Mouse (Mus musculus) lung, postnatal 0 days (tissue): ENCODE data around the gene Emc6. TPM values are rescaled to one million over a fixed set of nuclear protein-coding genes. Genes with fewer than 3 reads are reported as not detected.

ENCODE experiments used
- ATAC-seq: fragments of 200-750 bp; cut with Nextera tagmentation; 2 replicates; pipeline ENCODE4 v1.8.0; 2017; ENCODE audit warnings: moderate library complexity
- DNase-seq: peaks from one replicate; pipeline ENCODE4 v3.0.0-alpha.2; 2016; ENCODE audit warnings: low spot score
- H3K27ac ChIP-seq: fragments of 300-500 bp; sonication (generic); 2 replicates; pipeline ENCODE4 v1.5.1; 2014; ENCODE audit warnings: antibody characterized with exemption, mild to moderate bottlenecking, low read length, mixed read lengths
- H3K27me3 ChIP-seq: fragments of 300-500 bp; sonication (generic); replicated peaks from 2 replicates; pipeline ENCODE4 v1.6.1; 2014; ENCODE audit warnings: low read length, mixed read lengths; ENCODE audit not compliant: insufficient read depth
- H3K36me3 ChIP-seq: fragments of 300-500 bp; sonication (generic); 2 replicates; pipeline ENCODE4 v1.6.1; 2014; ENCODE audit warnings: low read length, mixed read lengths; ENCODE audit not compliant: insufficient read depth
- H3K4me1 ChIP-seq: fragments of 300-500 bp; sonication (generic); 2 replicates; pipeline ENCODE4 v1.6.1; 2014; ENCODE audit warnings: antibody characterized with exemption, low read depth, low read length, mixed read lengths; ENCODE audit not compliant: insufficient read depth
- H3K4me2 ChIP-seq: fragments of 300-500 bp; sonication (generic); replicated peaks from 2 replicates; pipeline ENCODE4 v1.6.1; 2014; ENCODE audit warnings: low read depth, mild to moderate bottlenecking, low read length, moderate library complexity, mixed read lengths
- H3K4me3 ChIP-seq: fragments of 300-500 bp; sonication (generic); 2 replicates; pipeline ENCODE4 v1.5.1; 2014; ENCODE audit warnings: low read depth, low read length
- H3K9ac ChIP-seq: fragments of 300-500 bp; sonication (generic); replicated peaks from 2 replicates; pipeline ENCODE4 v1.6.1; 2014; ENCODE audit warnings: low read depth, mild to moderate bottlenecking
- H3K9me3 ChIP-seq: fragments of 300-500 bp; sonication (generic); 2 replicates; pipeline ENCODE4 v1.6.1; 2016; ENCODE audit warnings: low read length, mixed read lengths
- CTCF ChIP-seq: IDR thresholded peaks from 2 replicates; pipeline ENCODE4 v1.5.1; 2016; ENCODE audit warnings: antibody characterized with exemption, mild to moderate bottlenecking
- EP300 ChIP-seq: IDR thresholded peaks from 2 replicates; pipeline ENCODE4 v1.6.1; 2016; ENCODE audit warnings: antibody characterized with exemption, mild to moderate bottlenecking, control low read depth
- WGBS: fragments of 180-500 bp; shearing (Covaris S2); extraction: QIAGEN DNeasy Blood & Tissue Kit; methylation state at CpG from one replicate; pipeline ENCODE4 v1.1.7; 2014; 5-methylcytosine and 5-hydroxymethylcytosine counted together
- polyA plus RNA-seq: library from polyadenylated mRNA; unstranded; fragments of >200 nt; fragmentation: Nextera tagmentation; extraction: Ambion mirVana; gene quantifications from 2 replicates; pipeline ENCODE4 v1.2.1, GENCODE M21; 2015

The Emc6 gene
- polyA plus RNA-seq, 1 experiment from 2014 or later, result 177 TPM

DNA sequence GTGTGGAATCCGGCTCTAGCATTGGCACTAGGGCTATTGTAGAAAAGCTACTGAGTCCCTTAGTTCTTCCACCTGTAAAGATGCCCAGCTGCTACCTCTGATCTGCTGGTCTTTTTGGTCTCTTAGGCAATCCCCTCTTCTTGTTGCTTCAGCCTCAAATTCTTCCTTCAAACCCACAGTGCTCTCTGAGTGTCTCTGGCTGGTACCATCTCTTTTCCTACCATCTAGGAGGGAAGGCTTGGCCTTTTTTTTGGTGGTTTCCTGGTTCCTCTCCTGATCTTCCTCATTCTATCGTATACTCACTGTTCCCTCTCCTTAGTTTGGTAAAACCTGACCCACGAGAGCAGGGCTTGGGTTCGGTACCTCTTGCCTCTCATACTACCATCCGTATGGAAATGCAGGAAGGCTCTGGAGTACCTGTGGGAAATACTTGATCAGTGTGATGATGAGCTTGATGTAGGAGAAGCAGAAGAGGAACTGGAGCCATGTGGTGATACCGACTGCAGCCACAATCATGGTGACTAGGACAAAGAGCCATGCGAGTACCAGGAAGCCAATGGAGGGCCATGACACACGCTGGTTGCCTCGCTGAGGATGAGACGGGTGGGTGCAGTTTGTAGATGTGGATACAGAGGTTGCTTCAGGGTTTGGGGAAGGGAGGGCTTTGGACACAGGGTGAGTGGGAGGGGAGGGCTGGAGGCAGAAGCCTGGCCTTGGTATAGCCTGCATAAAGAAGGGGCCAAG is 9.2 kb upstream of the Emc6 start:
- H3K27ac ChIP-seq, result no peak overlapping the region
- DNase-seq, result no peak
- H3K36me3 ChIP-seq, result peaks cover 17% of the 10 kb centered on the region
- H3K4me1 ChIP-seq, result no peaks in the 10 kb centered on the region
- H3K9ac ChIP-seq, result no peak overlapping the region
- H3K4me2 ChIP-seq, result no peak overlapping the region
- no peaks in the 10 kb centered on the region for H3K9me3 ChIP-seq
- no peak overlapping the region for H3K4me3 ChIP-seq
- no peak for ATAC-seq
- whole genome bisulfite sequencing, result 83% methylated on average over 10 of the region's 10 CpGs
- TF ChIP-seq CTCF, result no peak
- TF ChIP-seq EP300, result no peak
- no peaks in the 10 kb centered on the region for H3K27me3 ChIP-seq

DNA sequence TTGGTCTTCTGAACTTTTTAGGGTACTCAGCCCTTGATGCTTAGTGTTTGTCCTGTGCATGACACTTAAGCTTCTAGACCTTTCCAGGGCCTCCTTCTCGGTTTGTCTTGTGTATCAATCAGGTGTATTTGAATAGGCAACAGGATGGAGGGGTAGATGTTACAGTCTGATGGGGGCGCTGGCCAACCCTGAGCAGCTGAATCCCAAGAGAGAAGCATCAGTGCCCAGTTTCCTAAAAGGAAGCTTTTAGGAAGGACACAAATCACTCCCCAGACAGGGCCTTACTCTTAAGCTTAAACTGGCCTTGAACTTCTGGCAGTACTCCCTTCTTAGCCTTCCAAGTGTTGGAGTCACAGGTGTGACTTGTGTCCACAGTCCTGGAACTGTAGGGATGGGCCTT is 1.1 kb upstream of the Emc6 start:
- peak overlapping the region; percentile 91 for H3K4me3 ChIP-seq
- H3K27me3 ChIP-seq, result no peaks in the 10 kb centered on the region
- H3K36me3 ChIP-seq, result no peaks in the 10 kb centered on the region; the same call in 1 of the 2 replicates
- peak overlapping the region; percentile 98 for H3K27ac ChIP-seq
- no peaks in the 10 kb centered on the region for H3K9me3 ChIP-seq
- no peak for ATAC-seq
- H3K9ac ChIP-seq, result peak overlapping the region; percentile 93
- peak overlapping the region; percentile 87 for H3K4me2 ChIP-seq
- H3K4me1 ChIP-seq, result peaks cover 9% of the 10 kb centered on the region; the same call in 1 of the 2 replicates
- DNase-seq, result peak; percentile 28
- no peak for TF ChIP-seq EP300
- no peak for TF ChIP-seq CTCF
- 0% methylated on average over 2 of the region's 2 CpGs for WGBS

DNA sequence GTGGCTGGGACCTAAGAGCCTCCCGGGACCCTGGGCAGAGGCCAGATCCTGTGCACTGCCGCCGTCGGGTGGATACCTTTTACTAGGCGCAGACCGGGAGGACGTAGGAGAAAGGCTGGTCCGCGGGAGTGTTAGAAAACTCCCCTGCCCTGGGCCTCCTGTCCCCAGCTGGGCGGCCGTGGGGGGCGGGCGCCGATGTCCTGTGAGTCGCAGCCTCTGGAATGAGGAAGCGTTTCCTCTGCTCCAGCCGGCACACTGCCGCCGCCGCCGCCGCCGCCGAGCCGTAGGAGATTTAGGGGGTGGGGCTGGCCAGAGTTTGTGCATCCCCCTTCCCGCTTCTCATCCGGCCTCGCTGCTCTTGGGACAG is 655 bp upstream of the Emc6 start:
- Histone ChIP-seq H3K9ac (peak overlapping the region; percentile 93), H3K4me2 (peak overlapping the region; percentile 87), H3K27me3 (no peaks in the 10 kb centered on the region), H3K9me3 (no peaks in the 10 kb centered on the region), H3K4me1 (peaks cover 9% of the 10 kb centered on the region; the same call in 1 of the 2 replicates), H3K4me3 (peak overlapping the region; percentile 91), H3K36me3 (no peaks in the 10 kb centered on the region), H3K27ac (peak overlapping the region; percentile 98)
- TF ChIP-seq CTCF, result peak; percentile 13; the same call in 1 of the 2 replicates
- peak; percentile 63 for TF ChIP-seq EP300
- DNase-seq (peak; percentile 96), ATAC-seq (peak; percentile 90)
- WGBS, result under 1% methylated on average over 16 of the region's 28 CpGs

DNA sequence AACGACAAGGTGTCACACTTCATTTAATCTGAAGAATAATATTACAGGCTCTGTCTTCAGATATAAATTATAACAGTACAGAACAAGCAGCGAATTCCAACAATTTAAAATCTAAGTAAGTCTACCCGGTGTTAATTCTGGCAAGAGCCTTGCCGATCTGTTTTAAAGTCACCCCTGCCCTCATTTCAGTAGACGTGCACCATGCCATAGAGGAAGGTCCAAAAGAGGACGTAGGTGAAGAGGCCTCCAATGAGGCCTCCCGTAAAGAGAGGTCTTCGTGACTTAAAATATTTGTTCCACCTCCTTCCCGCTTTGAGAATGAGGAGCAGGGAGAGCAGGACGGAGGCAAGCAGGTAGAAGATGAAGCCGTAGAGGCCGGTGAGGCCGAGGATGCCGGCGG is 651 bp downstream of the Emc6 start:
- peak; percentile 26 for DNase-seq
- WGBS, result 2% methylated on average over 14 of the region's 15 CpGs
- no peaks in the 10 kb centered on the region for H3K27me3 ChIP-seq

DNA sequence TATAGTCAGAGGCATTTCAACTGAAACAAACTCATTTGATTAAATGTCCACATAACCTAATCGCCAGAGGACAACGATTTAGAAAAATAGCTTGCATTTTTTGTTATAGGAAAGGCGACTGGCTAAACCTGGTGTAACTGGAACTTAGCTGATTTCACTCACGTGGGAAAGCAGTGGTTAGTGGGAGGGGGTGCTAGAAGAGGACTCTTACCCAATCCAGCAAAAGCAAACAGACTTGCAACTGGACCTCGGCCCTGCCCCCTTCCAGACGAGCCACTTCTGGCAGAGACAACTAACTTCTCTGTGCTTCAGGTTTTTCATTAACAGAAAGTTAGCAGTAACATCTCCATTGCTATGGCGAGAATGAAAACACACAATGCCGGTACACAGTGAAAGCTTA is 1.2 kb downstream of the Emc6 start:
- TF ChIP-seq CTCF (no peak), EP300 (peak; percentile 83)
- Histone ChIP-seq H3K4me2 (peak overlapping the region; percentile 87), H3K9me3 (no peaks in the 10 kb centered on the region), H3K27ac (peak overlapping the region; percentile 98), H3K9ac (peak overlapping the region; percentile 86; the same call in 1 of the 2 replicates), H3K36me3 (no peaks in the 10 kb centered on the region), H3K4me1 (peaks cover 17% of the 10 kb centered on the region; the same call in 1 of the 2 replicates), H3K27me3 (no peaks in the 10 kb centered on the region), H3K4me3 (peak overlapping the region; percentile 91)
- DNase-seq, result peak; percentile 95
- WGBS, result 25% methylated on average over 8 of the region's 8 CpGs
- ATAC-seq, result peak; percentile 32

More for the DNA sequence above, 651 bp downstream of the Emc6 start:
- Histone ChIP-seq H3K36me3 (no peaks in the 10 kb centered on the region), H3K4me3 (peak overlapping the region; percentile 91), H3K9ac (peak overlapping the region; percentile 86), H3K4me1 (peaks cover 17% of the 10 kb centered on the region; the same call in 1 of the 2 replicates), H3K4me2 (peak overlapping the region; percentile 87), H3K9me3 (no peaks in the 10 kb centered on the region), H3K27ac (peak overlapping the region; percentile 98)
- no peak for ATAC-seq
- TF ChIP-seq EP300 (no peak), CTCF (no peak)

DNA sequence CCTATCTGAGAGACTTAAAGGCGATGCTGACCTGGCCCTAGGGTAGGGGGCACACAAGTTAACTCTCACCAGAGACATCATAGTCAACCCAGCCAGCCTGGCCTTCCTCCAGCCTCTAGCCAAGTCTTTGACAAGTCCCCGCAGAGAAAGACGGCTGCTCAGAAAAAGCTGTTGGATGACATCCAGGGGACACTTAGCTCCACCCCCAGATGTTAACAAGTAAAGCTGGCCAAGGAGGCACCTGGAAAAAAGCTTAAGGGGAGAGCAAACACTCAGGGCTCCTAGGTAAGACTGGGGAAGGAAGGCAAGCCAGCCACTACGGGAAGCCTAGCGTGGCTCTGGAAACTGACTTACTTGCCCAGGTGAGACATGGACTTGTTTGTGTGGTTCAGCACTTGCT is 4.7 kb downstream of the Emc6 start:
- Histone ChIP-seq H3K9ac (no peak overlapping the region), H3K27ac (peak overlapping the region; percentile 34), H3K9me3 (no peaks in the 10 kb centered on the region), H3K4me2 (no peak overlapping the region), H3K27me3 (no peaks in the 10 kb centered on the region), H3K4me3 (no peak overlapping the region), H3K36me3 (no peaks in the 10 kb centered on the region), H3K4me1 (peaks cover 14% of the 10 kb centered on the region; the same call in 1 of the 2 replicates)
- DNase-seq (peak; percentile 95), ATAC-seq (peak; percentile 14)
- TF ChIP-seq EP300, result peak; percentile 58; the same call in 1 of the 2 replicates
- no peak for TF ChIP-seq CTCF
- 14% methylated on average over 5 of the region's 5 CpGs for WGBS
